7 mouse cellular contexts compared by ENCODE assay signal in genomic region chr1:34167151-34168057, GRCm38 (mm10).
DNase-seq lines count a peak whose midpoint lies in the region.

No protein-coding gene starts in this region.

- intact Hi-C loops in gastrocnemius, postnatal 14 days (cut with DNase I; ENCODE audit: low total_unique reads) = no loop called here

- peak; percentile 46 for DNase-seq in layer of hippocampus, adult 11-12 months (ENCODE audit: low spot score)
- no peak for DNase-seq in layer of hippocampus, adult 9-10 months (ENCODE audit: low spot score)
- peak; percentile 77 for DNase-seq in adrenal gland, postnatal 14 days
- peak; percentile 38 for DNase-seq in gastrocnemius, postnatal 14 days
- peak; percentile 27 to 47 for DNase-seq in kidney, postnatal 4 days
- no peak for DNase-seq in thymus, postnatal 4 days
- DNase-seq in thymus, postnatal 25 days = no peak

Comparison
In these comparisons a context has a peak if more than half of its experiments do, and no peak if none do; other contexts are left out.
1. DNase-seq: peak in layer of hippocampus, adult 11-12 months (single experiment), adrenal gland, postnatal 14 days (single experiment), gastrocnemius, postnatal 14 days (single experiment) and kidney, postnatal 4 days (2 of 2); none in layer of hippocampus, adult 9-10 months (single experiment), thymus, postnatal 4 days (single experiment) and thymus, postnatal 25 days (single experiment).